Mouse (Mus musculus) left cerebral cortex, postnatal 4 days (tissue): ENCODE results near the gene Apoa4. TPM values are rescaled to one million over a fixed set of nuclear protein-coding genes. Genes with fewer than 3 reads are reported as not detected.

ENCODE experiments used
- DNase-seq: peaks from one replicate; pipeline ENCODE4 v3.0.0-alpha.2; 2022
- intact Hi-C: fragments of 180-260 bp; cut with DNase I; formaldehyde crosslinking; loops from one replicate; pipeline ENCODE4 v1.15.1; 2025
- total RNA-seq, 2 experiments: library from RNA; stranded (reverse); gene quantifications; 2 replicates each; pipeline ENCODE4 v1.2.3; 2021

Apoa4 gene
- not detected for total RNA-seq

DNA sequence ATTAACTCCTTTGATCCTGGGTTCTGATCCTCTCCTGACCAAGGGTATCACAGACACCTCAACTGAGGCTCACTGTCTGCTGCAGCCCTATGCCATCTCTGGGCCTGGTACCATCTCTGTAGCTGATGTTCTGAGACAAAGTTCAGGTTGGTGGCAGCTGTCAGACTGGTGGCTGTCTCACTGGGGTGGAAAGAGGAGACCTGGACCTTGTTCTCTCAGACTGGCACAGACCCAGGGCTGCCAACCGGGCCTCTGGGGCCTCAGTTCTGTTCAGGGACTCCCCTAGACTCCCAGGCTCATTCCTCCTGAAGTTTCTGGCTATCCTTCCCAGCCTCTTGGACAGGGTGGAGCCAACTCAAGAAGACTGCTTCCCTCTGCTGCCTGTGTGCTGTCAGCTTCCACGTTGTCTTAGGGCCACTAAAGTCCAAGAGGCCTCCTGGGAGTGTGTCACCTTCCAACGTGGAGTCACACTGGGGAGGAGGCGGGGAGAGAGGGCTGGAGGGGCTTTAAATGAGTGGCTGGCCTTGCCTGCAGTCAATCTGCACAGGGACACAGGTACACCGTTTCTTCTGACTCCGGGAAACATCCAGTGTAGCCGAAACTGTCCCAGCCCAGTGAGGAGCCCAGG, at the start of gene Apoa4:
Apoa4 (plus strand) TSS at position 171 of the 628 bp plus-strand sequence.
- no peak for DNase-seq
- intact Hi-C loops = no loop called here

DNA sequence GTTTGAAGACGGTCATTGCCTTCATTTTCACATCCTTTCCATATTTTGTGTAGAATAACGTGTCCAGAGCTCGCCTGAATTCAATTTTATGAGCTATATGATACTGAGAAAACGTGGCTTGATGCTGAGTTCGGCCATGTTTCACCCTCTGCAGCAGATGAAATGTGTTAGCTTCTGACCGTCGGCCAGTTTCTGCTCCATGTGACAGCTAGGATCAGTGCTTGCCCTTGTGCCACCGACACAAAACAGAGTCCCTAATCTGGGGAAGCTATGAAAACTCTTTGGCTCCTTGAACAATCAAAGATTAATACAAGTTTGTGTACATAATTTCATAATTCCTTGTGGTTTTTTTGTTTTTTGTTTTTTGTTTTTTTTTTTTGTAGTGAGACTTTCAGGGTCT, 49.3 kb upstream of the Apoa4 start:
- no peak for DNase-seq
- intact Hi-C loops = loop anchor here (2.0 kb wide), 1 partner anchor 188 kb away; no protein-coding TSS in a partner anchor

- no peak for DNase-seq
- intact Hi-C loops = loop anchor here (2.0 kb wide), 1 partner anchor 189 kb away; no protein-coding TSS in a partner anchor
Observed at GRCm38 (mm10) chr9:46191644-46192043, 48.9 kb upstream of the Apoa4 start.

DNA sequence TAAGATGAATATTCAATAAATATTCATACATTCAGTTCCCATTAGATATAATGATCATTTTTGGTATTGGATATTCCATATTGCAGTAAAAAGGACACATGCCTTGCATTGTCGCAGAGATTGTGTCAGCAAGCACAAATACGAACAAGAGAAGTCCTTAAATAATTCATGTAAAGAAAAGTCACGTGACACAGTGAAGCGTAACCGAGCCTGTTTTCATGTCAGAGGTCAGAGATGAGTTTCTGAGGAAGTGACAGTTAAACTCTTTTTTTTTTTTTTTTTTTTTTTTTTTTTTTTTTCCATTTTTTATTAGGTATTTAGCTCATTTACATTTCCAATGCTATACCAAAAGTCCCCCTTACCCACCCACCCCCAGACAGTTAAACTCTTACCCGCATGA, 47.9 kb upstream of the Apoa4 start:
- intact Hi-C loops = no loop called here
- no peak for DNase-seq

DNA sequence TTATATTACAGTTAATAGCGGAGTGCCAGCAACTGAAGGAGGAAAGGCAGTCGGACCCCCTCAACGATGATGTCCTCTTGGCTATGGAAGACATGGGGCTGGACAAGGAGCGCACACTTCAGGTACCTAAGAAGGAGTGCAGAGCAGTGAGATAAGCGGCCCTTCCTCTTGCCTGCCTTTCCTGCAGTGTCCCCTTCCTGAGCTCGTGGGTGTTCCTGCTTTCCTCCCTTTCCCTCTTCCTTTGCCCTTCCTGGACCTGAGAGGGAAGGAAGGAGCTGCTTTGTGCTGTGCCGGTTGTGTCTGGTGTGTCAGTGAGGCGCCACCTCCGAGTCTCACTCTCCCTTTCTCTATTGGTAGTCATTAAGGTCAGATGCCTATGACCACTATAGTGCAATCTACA, 45.7 kb upstream of the Apoa4 start:
- no peak for DNase-seq
- intact Hi-C loops = no loop called here

- intact Hi-C loops = no loop called here
- DNase-seq = no peak
Observed at GRCm38 (mm10) chr9:46196699-46197169, 43.8 kb upstream of the Apoa4 start.

DNA sequence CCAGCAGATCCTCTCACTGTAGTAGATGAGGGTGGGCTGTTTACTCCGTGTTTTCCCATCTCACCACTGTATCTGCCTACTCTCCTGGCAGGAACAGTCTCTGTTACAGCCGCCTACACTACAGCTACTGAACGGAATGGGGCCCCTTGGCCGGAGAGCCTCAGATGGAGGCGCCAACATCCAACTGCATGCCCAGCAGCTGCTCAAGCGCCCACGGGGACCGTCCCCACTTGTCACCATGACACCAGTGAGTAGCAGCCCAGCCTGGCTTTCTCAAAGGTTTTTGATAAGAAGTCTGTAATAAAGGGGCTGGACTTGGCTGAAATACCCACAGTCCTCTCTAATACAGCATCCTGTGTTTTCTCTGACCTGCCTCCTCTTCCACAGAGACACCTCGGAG, 42.0 kb upstream of the Apoa4 start:
- peak; percentile 28 for DNase-seq
- intact Hi-C loops = no loop called here

- intact Hi-C loops = no loop called here
Observed at GRCm38 (mm10) chr9:46198936-46199335, 41.6 kb upstream of the Apoa4 start.

GRCm38 (mm10) chr9:46199609-46200008, 40.9 kb upstream of the Apoa4 start:
- DNase-seq = no peak
- intact Hi-C loops = no loop called here

More at GRCm38 (mm10) chr9:46198936-46199335, 41.6 kb upstream of the Apoa4 start:
- no peak for DNase-seq

DNA sequence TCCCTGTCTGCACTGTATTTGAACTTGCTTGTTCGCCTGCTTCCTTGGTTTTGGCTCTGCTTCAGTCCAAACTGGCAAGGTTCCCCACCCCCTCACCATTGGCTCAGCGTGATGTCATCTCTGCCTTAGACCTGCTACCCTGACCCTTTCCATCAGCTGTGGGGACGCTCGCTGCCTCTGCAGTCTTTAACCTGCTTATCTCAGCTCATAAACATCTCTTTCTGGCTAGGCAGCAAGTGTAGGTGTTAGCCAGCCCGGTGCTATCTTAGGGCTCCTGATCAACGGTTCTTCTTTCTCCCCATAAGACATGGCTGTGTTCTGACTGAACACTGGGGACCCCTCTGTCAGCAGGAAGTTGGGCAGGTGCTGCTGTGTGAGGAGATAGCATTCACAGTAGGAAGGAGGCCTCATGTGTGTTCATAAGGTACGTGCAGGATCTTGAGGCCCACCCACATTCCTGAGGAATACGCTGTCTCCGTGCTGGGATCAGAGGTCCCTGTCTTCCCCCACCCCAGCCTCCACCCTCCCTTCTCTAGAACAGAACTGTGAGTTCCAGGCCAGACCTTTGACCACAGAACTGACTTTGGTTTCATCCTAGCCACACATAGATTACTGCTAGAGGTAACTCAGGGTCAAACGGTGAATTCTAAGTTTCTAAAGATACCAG, 33.5 kb upstream of the Apoa4 start:
- no peak for DNase-seq
- intact Hi-C loops = no loop called here

DNA sequence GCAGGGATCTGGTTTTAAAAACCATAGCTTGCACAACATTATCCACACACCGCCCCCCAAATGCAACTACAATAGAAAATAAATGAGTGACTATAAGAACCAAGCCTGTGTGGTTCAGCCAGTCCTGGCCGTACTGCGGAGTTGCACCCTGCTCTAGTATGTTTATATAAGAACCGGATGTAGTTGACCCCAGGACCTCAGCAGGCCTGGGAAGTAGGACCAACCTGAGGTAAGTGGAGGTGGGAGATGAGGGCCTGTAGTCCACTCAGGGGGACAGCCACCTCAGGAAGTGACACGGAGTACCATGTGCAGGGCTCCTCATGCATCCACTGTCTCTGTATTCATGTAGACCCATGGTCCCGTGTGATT, 33.0 kb upstream of the Apoa4 start:
- intact Hi-C loops = no loop called here

DNA sequence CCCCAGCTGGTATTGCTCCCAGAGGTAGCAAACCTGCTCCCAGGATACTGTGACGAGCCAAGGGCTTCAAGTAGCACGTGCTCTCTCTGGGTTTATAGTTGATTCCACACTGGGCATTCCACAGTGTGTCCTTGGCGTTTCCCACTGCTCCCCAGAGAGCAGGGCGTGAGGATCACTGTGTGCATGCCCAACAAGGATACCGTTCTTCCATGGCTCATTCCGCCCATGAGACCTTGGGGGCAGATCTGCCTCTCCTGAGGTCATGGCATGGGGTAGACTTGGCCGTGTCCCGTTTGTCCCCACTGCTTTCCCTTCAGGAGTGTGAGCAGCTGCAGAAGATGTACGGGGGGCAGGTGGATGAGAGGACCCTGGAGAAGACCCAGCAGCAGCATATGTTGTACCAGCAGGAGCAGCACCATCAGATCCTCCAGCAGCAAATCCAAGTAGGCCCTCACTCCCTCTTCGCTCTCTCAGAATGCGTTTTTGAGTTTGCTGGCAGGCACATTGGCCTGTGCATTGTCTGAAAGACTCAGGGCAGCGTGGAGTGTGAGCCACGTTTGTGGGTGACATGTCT, 32.0 kb upstream of the Apoa4 start:
- DNase-seq = no peak
- intact Hi-C loops = no loop called here

More for the DNA sequence above, 33.0 kb upstream of the Apoa4 start:
- DNase-seq = no peak

DNA sequence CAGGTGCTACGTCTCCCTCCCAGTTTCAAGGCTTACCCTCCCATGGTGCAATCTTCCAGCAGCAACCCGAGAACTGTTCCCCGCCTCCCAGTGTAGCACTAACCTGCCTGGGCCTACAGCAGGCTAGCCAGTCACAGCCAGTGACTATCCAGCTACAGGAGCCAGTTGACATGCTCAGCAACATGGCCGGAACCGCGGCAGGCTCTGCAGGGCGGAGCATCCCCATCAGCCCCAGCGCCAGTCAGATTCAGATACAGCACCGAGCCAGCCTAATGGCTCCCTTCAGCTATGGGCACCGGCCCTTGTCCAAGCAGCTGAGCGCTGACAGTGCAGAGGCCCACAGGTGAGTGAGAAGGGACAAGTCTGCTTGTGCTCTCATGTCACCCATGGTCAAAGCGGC, 30.0 kb upstream of the Apoa4 start:
- DNase-seq = no peak

GRCm38 (mm10) chr9:46214276-46214675, 26.2 kb upstream of the Apoa4 start:
- DNase-seq = no peak
- intact Hi-C loops = no loop called here

More for the DNA sequence above, 30.0 kb upstream of the Apoa4 start:
- intact Hi-C loops = no loop called here

GRCm38 (mm10) chr9:46214946-46215337, 25.6 kb upstream of the Apoa4 start:
- intact Hi-C loops = no loop called here
- DNase-seq = no peak

GRCm38 (mm10) chr9:46215338-46216322, 24.9 kb upstream of the Apoa4 start:
- intact Hi-C loops = no loop called here
- no peak for DNase-seq

DNA sequence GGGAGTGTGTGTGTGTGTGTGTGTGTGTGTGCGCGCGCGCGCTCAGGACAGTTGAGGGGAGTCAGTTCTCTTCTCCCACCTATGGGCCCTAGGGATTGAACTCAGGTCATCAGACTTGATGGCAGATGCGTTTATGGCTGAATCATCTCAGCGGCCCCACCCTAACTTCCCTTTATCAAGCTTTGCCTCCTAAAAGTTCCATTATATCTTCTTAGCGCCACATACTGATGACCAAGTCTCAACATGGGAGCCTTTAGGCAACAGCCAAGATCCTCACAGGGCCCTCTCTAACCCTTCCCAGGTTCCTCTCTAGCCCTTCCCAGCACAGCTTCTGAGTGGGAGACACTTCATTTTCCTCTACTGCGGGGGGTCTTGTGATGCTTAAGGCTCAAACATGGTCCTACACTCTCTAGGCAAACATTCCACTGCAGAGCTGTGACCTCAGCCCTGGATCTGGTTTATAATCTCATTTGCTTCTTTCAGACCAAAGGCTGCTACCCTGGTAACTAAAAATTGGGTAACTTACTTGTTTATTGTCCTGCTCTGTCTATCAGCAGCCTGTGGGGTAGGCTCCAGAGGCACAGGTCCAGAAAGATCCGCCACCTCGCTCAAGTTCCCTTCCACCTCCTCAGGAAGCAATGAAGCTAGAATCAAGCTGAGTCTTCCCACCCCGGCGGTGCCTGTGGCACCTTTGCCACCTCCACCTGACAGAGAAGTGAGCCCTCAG, 23.6 kb upstream of the Apoa4 start:
- intact Hi-C loops = no loop called here

GRCm38 (mm10) chr9:46218176-46218575, 22.3 kb upstream of the Apoa4 start:
- DNase-seq = no peak
- intact Hi-C loops = no loop called here

More for the DNA sequence above, 23.6 kb upstream of the Apoa4 start:
- no peak for DNase-seq

- intact Hi-C loops = no loop called here
- DNase-seq = no peak
Observed at GRCm38 (mm10) chr9:46223090-46223489, 17.4 kb upstream of the Apoa4 start.

- intact Hi-C loops = no loop called here
- DNase-seq = no peak
Observed at GRCm38 (mm10) chr9:46224101-46224500, 16.4 kb upstream of the Apoa4 start.
